Mouse (Mus musculus) CH12.LX (cell line): ENCODE data around the gene Ghrl.

Source experiments
- BHLHE40 ChIP-seq: IDR thresholded peaks from 2 replicates; pipeline ENCODE4 v1.6.1; 2011; ENCODE audit warnings: mild to moderate bottlenecking, low read depth, low read length, improper control_type of control experiment
- CTCF ChIP-seq, 2 experiments: IDR thresholded peaks in 1 of 2; conservative IDR thresholded peaks in 1 of 2; 2 replicates each; pipeline ENCODE4 v1.5.1; 2011 to 2012; ENCODE audit warnings: low read depth in 2 of 2, low read length in 2 of 2, improper control_type of control experiment in 1 of 2, inconsistent platforms in 1 of 2, mild to moderate bottlenecking in 1 of 2, moderate library complexity in 1 of 2
- ELF1 ChIP-seq: IDR thresholded peaks from 2 replicates; pipeline ENCODE4 v1.6.1; 2014; ENCODE audit warnings: low read depth, mild to moderate bottlenecking, inconsistent platforms, low read length, improper control_type of control experiment
- HCFC1 ChIP-seq: IDR thresholded peaks from 2 replicates; pipeline ENCODE4 v1.6.1; 2012; ENCODE audit warnings: low read depth, mild to moderate bottlenecking, inconsistent platforms, low read length, improper control_type of control experiment
- NELFE ChIP-seq: IDR thresholded peaks from 2 replicates; pipeline ENCODE4 v1.6.1; 2011; ENCODE audit warnings: low read depth, low read length, improper control_type of control experiment
- NRF1 ChIP-seq: IDR thresholded peaks from 2 replicates; pipeline ENCODE4 v1.6.1; 2014; ENCODE audit warnings: low read depth, mild to moderate bottlenecking, inconsistent platforms, low read length, improper control_type of control experiment, moderate library complexity
- UBTF ChIP-seq: IDR thresholded peaks from 2 replicates; pipeline ENCODE4 v1.6.1; 2012; ENCODE audit warnings: low read depth, mild to moderate bottlenecking, inconsistent platforms, low read length, improper control_type of control experiment, moderate library complexity
- ZKSCAN1 ChIP-seq: IDR thresholded peaks from 2 replicates; pipeline ENCODE4 v1.6.1; 2012; ENCODE audit warnings: low read depth, inconsistent platforms, low read length, improper control_type of control experiment, borderline replicate concordance

GRCm38 (mm10) chr6:113672989-113673388, 46.7 kb downstream of the Ghrl start:
- no peak for TF ChIP-seq CTCF (conservative IDR thresholded peaks at IDR 0.05 in 1 of 2, IDR thresholded peaks at IDR 0.05 in 1 of 2; ENCODE audit: low read depth in 2 of 2, low read length in 2 of 2)
- TF ChIP-seq UBTF, result no peak
- no peak for TF ChIP-seq ZKSCAN1
- TF ChIP-seq BHLHE40, result no peak
- no peak for TF ChIP-seq NELFE
- TF ChIP-seq ELF1, result no peak
- no peak for TF ChIP-seq NRF1
- no peak for TF ChIP-seq HCFC1
